Mouse (Mus musculus) cerebellum, adult 2 months (tissue): ENCODE results near the gene Chrng. TPM values are rescaled to one million over a fixed set of nuclear protein-coding genes. Genes with fewer than 3 reads are reported as not detected.
A peak's percentile ranks its signal among the peaks of the same experiment; 100 is the strongest.

Experiments used
- DNase-seq, 2 experiments: peaks; one replicate each; pipeline ENCODE4 v3.0.0; 2021
- H3K27ac ChIP-seq: fragments of 200-500 bp; 2 replicates; pipeline ENCODE4 v1.5.1; 2012; ENCODE audit warnings: low read length, control low read depth, inconsistent platforms; ENCODE audit not compliant: insufficient read depth
- H3K27me3 ChIP-seq: fragments of 200-500 bp; 2 replicates; pipeline ENCODE4 v1.6.1; 2012; ENCODE audit warnings: inconsistent platforms, mild to moderate bottlenecking, low read length, moderate library complexity; ENCODE audit not compliant: control insufficient read depth, insufficient read depth
- H3K4me1 ChIP-seq: fragments of 200-500 bp; 2 replicates; pipeline ENCODE4 v1.6.1; 2011; ENCODE audit warnings: low read length; ENCODE audit not compliant: control insufficient read depth, insufficient read depth
- H3K4me3 ChIP-seq: fragments of 200-500 bp; replicated peaks from 2 replicates; pipeline ENCODE3; 2011; ENCODE audit warnings: mild to moderate bottlenecking, low read depth, low read length, control low read depth; ENCODE audit not compliant: insufficient read depth
- CTCF ChIP-seq: fragments of 200-500 bp; IDR thresholded peaks from 2 replicates; pipeline ENCODE4 v1.5.1; 2011; ENCODE audit warnings: low read depth, mild to moderate bottlenecking, control low read depth, low read length, moderate library complexity, borderline replicate concordance; ENCODE audit not compliant: insufficient read depth
- POLR2A ChIP-seq: fragments of 200-500 bp; IDR thresholded peaks from 2 replicates; pipeline ENCODE4 v1.6.1; 2011; ENCODE audit warnings: low read length, control low read depth, borderline replicate concordance; ENCODE audit not compliant: insufficient read depth
- WGBS: fragments of 180-500 bp; shearing (Covaris S2); methylation state at CpG from one replicate; pipeline ENCODE4 v1.1.7; 2018; 5-methylcytosine and 5-hydroxymethylcytosine counted together
- polyA plus RNA-seq: library from polyadenylated mRNA; depleted of rRNA; stranded (reverse); fragments of >200 nt; gene quantifications from 2 replicates; pipeline ENCODE4 v1.2.3, GENCODE M21; 2012

Gene Chrng
- polyA plus RNA-seq, 1 experiment, result not detected

- DNase-seq, result no peak
- no peak overlapping the region for H3K27ac ChIP-seq
- H3K4me1 ChIP-seq, result no peaks in the 10 kb centered on the region; the same call in 1 of the 2 replicates
- 92% methylated on average over 1 of the region's 1 CpGs for WGBS
- no peak overlapping the region for H3K4me3 ChIP-seq
- TF ChIP-seq CTCF, result no peak
- TF ChIP-seq POLR2A, result no peak
- peaks cover 1% of the 10 kb centered on the region; the same call in 1 of the 2 replicates for H3K27me3 ChIP-seq
Measured at GRCm38 (mm10) chr1:87171312-87171711, 33.1 kb upstream of the Chrng start.

- peaks cover 1% of the 10 kb centered on the region; the same call in 1 of the 2 replicates for H3K27me3 ChIP-seq
- WGBS, result 70% methylated on average over 9 of the region's 9 CpGs
- TF ChIP-seq CTCF (no peak), POLR2A (no peak)
- DNase-seq, result no peak
- H3K27ac ChIP-seq, result no peak overlapping the region
- no peak overlapping the region for H3K4me3 ChIP-seq
- no peaks in the 10 kb centered on the region; the same call in 1 of the 2 replicates for H3K4me1 ChIP-seq
Measured at GRCm38 (mm10) chr1:87172316-87172715, 32.1 kb upstream of the Chrng start.

DNA sequence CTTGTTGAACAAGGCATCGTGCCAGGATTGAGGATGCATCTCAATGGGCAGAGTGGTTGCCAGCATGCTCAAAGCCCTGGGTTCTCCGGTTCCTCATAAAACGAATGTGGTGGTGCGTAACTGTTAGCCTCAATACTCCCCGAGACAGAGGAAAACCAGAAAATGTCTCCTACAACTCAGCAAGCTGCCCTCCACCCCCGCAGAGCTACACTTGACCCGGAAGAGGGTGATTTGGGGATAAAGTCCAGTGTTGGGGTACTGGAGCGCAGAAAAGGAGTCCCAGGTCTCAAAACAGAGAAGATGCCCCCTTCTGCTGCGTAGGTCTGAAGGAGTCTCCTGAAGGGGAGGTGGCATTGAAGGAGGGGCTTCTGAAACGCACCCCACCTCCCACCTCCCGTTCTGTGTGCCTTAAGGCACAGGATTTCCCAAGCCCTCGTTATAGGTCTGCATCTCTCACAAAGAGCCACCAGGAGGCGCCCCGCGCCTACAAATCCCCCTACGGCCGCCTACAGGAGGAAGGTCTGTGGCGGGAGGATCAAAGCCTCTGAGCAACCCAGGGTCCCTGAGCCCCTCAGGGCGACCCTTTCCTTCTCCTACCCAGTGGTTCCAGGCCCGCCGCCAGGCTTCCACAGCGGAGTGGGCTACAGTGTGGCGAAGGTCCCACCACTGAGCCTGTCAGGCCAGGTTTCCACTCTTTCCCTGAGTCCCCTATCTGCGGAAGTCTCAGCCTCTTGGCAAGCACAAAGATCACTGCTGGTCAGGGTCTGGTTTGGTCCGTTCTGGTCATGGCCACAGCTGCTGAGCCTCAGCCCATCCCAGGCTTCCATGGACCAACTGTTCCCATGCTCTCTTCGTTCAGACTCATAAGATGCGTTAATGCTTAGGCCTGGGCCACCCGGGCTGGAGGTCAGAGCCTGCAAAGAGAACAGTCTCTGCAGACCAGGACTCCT is 30.2 kb upstream of the Chrng start:
- Histone ChIP-seq H3K27me3 (peaks cover 1% of the 10 kb centered on the region; the same call in 1 of the 2 replicates), H3K27ac (no peak overlapping the region), H3K4me1 (no peaks in the 10 kb centered on the region), H3K4me3 (no peak overlapping the region)
- TF ChIP-seq CTCF (peak; percentile 62), POLR2A (no peak)
- peak; percentile 17 to 52 for DNase-seq
- WGBS, result 20% methylated on average over 28 of the region's 28 CpGs

DNA sequence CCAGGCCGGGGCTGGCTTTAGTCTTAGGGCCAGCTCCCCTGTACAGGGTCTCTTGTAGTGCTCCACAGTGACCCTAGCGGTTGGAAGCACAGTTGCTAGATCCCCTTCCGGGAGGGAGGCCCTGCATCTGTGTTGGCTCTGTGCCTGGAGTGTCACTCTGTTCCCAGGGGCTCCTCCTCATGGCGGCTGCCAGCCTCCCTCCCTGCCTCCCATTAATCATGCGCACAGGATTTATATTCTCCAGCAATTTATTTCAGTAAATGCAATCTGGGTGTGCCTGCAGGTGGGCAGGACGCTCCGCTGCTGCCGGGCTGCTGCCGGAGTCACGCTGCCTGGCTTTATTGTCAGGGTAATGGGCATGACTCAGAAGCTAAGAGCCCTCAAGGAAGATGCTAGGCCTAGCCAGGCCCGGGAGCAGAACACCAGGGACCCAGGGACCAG is 28.6 kb upstream of the Chrng start:
- no peak overlapping the region for H3K4me3 ChIP-seq
- no peaks in the 10 kb centered on the region; the same call in 1 of the 2 replicates for H3K27me3 ChIP-seq
- no peak for TF ChIP-seq POLR2A
- TF ChIP-seq CTCF, result no peak
- no peaks in the 10 kb centered on the region for H3K4me1 ChIP-seq
- H3K27ac ChIP-seq, result no peak overlapping the region
- WGBS, result 18% methylated on average over 11 of the region's 11 CpGs
- DNase-seq, result no peak

GRCm38 (mm10) chr1:87180896-87181295 is 23.6 kb upstream of the Chrng start:
- no peak for TF ChIP-seq CTCF
- TF ChIP-seq POLR2A, result no peak
- Histone ChIP-seq H3K27ac (no peak overlapping the region), H3K4me3 (no peak overlapping the region), H3K4me1 (no peaks in the 10 kb centered on the region), H3K27me3 (no peaks in the 10 kb centered on the region)
- WGBS, result 69% methylated on average over 5 of the region's 5 CpGs
- no peak for DNase-seq

GRCm38 (mm10) chr1:87183013-87183412 is 21.4 kb upstream of the Chrng start, which contains the start of gene Prss56:
Gene Prss56, plus strand, starts transcription at chr1:87183313.
- Histone ChIP-seq H3K4me1 (no peaks in the 10 kb centered on the region), H3K27ac (no peak within 1 kb of the TSS), H3K4me3 (no peak within 1 kb of the TSS), H3K27me3 (no peaks in the 10 kb centered on the region)
- TF ChIP-seq POLR2A (no peak), CTCF (no peak)
- no peak for DNase-seq
- 66% methylated on average over 9 of the region's 9 CpGs for WGBS

GRCm38 (mm10) chr1:87183998-87184750 is 20.3 kb upstream of the Chrng start:
- WGBS, result 28% methylated on average over 15 of the region's 15 CpGs
- Histone ChIP-seq H3K27me3 (no peaks in the 10 kb centered on the region), H3K27ac (no peak overlapping the region), H3K4me3 (no peak overlapping the region), H3K4me1 (no peaks in the 10 kb centered on the region)
- TF ChIP-seq POLR2A (no peak), CTCF (no peak)
- DNase-seq, result no peak

- WGBS, result 3% methylated on average over 20 of the region's 20 CpGs
- H3K4me3 ChIP-seq, result no peak overlapping the region
- H3K4me1 ChIP-seq, result no peaks in the 10 kb centered on the region
- peak; percentile 51 to 69 for DNase-seq
- TF ChIP-seq CTCF, result peak; percentile 74
- no peak for TF ChIP-seq POLR2A
- H3K27ac ChIP-seq, result no peak overlapping the region
- H3K27me3 ChIP-seq, result no peaks in the 10 kb centered on the region
Measured at GRCm38 (mm10) chr1:87184751-87185139, 19.7 kb upstream of the Chrng start.
